Mouse (Mus musculus): ENCODE measurements around the gene Scrn2.

Scrn2 gene

DNA sequence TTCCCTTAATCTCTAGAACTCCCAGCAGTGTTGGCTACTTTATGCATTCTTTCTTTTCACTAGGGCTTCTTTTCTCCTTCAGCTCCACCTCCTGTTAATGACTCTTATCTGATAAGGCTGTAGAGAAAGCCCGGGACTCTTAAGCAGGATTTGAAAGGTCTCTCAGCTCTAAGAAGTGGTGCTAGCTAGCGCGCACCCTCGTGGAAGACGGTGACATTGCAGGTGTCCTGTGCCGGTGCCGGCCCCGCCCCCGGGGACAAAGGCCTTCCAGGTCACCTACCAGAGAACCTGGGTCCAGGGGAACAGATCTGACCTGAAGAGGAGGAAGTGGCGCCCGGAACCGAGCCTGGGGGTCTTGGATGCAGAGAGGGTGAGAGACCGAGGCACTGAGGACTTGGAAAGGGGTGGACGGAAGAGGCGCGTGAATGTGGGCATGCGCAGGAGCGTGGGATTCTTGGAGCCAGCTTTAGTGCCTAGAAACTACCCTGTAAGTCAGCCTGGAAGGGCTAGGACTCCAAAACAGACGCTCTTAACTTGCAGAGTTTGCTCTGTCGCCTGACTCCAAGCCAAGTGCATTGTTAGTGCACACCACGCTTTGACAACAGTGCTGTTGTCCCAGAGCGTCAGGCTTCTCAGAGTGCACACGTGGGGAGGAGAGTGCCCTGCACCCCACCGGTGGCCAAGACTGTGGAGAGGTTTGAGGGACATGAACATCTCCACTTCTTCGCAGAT, at the start of gene Scrn2:
TSS of gene Scrn2 (plus strand) at position 253 of the 732 bp plus-strand sequence.
- DNase-seq (ENCODE audit: low spot score) = peak; percentile 92

DNA sequence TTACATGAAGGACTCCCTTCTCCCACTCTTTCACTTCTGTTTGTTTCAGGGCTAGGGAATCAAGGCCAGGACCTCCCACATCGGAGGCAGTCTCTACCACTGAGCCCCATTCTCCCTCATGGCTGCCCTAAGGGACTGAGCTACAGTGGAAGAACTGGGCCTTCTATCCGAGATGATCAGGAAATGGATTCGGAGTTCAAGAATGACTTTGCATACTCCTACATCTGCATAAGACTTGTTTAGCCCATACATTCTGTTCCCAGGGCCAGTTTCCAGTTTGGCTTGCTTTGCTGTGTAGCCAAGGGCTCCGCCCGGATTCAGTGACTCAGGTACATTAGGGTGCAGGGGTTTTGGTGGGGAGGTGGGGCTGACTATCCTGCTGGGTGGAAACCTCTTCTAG, 49.7 kb upstream of the Scrn2 start:
- DNase-seq (ENCODE audit: low spot score) = no peak

DNA sequence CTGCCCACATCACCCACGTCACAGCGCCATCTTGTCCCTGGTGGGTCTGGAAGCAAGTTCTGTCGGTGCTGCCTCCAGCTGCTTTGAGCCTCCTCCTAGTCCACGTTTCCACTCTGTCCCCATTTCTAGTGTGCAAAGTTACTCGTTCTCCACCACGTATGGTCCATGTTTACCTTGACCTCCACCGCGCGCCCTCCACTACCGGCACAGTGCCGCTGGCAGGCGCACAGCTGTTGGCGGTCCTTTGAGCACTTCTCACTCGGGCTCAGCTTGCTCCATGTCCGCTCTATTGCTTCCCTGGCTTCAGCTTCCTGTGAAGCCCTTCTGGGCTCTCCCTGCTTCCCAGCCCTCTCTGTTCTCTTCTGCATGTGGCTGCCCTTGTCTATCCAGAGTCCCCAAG, 48.3 kb upstream of the Scrn2 start:
- no peak for DNase-seq (ENCODE audit: low spot score)

GRCm38 (mm10) chr11:96982355-96982754, 47.4 kb upstream of the Scrn2 start:
- DNase-seq (ENCODE audit: low spot score) = peak; percentile 68

DNA sequence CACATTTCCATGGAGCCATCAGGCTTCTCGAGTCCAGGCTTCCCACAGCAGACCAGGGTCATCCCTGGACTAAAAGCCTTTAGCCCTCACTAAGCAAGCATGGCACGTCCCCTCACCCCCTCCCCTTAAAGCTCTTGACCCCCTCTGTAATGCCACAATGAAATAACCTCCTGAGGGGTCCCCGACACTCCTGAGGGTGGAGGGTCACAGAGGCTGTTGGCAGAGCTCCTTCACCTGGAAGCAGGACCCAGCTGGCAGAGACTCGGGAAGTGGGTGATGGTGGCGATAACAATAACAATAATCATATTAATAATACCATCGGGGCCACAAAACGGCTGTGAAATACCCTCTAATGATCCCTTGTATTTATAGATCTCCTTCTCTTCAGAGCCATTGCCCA, 46.9 kb upstream of the Scrn2 start, which contains the start of gene Sp2:
TSS of gene Sp2 (minus strand) at position 101 of the 400 bp plus-strand sequence.
- no peak for DNase-seq (ENCODE audit: low spot score)

- DNase-seq (ENCODE audit: low spot score) = no peak
Observed at GRCm38 (mm10) chr11:96984903-96985302, 44.8 kb upstream of the Scrn2 start.

- DNase-seq (ENCODE audit: low spot score) = no peak
Observed at GRCm38 (mm10) chr11:96986463-96986862, 43.3 kb upstream of the Scrn2 start.

- no peak for DNase-seq (ENCODE audit: low spot score)
Observed at GRCm38 (mm10) chr11:96987873-96988655, 41.7 kb upstream of the Scrn2 start.

GRCm38 (mm10) chr11:96991501-96991900, 38.2 kb upstream of the Scrn2 start:
- no peak for DNase-seq (ENCODE audit: low spot score)

DNA sequence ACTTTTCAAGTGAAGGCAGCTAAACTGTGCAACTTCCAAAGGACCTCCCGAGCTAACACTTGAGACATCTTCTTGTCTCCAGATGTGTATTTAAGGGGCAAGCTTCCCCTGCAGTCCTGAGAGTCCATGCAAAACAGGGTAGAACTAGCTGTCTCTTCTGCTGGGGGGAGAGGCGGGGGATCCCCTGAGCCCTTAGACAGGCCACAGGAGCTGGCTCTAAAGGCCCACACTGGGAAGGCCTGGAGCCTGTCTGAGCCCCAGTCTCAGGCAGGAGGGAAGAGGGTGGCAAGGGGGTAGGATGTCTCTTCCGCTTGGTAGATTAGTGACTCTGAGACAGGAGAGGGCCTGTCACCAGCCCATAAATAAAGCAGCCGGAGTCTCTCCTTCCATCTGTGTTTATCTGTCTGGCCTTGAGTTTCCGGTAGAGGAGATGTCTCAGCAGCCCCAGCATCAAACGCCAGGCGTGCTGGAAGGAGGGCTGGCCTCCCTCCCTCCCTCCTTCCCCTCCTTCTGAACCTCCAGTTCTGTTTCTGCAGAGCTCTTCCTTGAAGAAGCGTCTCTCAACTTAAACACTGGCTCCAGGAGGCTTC, 36.9 kb upstream of the Scrn2 start:
- DNase-seq (ENCODE audit: low spot score) = peak; percentile 69

DNA sequence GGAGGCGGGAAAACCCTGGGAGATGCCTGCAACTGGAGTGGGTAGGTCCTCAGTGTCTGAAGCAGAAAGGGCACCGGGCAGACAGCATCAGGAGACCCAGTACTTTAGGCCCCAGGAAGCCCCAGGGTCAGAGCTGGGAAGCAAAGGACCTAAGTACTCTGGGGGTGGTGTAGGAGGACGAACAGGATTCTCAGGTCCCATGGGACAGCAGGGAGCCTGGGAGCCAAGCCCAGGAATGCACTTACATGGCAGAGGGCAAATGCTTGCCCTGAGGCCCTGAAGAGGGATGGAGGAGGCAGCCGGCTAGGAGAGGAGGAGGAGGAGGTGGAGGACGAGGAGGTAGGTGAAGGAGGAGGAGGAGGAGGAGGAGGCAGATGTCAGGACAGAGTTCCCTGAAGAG, 34.7 kb upstream of the Scrn2 start:
- DNase-seq (ENCODE audit: low spot score) = no peak

DNA sequence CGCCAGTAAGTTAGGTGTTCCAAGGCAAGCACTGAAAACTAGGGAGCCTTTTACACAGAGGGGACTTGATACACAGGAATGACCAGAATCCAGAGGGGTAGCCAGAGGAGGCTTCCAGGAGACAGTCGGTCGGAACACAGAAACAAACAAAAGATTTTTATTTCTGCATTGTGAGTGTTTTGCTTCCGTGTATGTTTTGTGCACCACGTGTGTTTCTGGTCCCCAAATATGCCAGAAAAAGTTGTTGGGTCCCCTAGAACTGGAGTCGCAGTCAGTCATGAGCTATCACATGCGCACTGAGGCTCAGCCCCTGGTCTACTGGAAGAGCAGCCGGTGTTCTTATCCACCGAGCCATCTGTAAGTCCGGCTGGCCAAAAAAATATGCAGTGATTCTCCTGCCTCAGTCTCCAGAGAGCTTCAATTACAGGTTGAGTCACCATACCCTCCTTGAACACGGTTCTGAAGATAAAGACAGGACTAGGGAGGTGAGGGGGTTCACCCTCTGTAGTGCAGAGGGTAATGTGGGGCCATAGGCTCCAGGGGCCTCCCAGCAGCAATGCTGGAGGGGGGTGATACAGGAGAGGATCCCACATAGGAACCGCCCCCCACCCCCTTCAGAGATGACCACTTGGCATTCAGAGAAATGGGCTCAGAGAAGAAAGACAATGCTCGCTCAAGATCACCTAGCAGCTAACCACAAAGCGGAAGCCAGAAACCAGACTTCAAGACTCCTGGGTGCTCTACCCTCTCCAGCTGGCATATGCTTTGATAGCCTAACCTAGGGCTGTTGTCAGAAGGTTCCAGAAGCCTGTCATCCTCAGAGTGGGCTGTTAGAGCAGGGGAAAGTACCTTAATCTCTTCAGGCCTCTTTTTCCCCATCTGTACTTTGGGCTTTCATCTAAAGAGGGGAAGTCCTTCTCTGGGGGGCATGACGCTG, 33.6 kb upstream of the Scrn2 start:
- DNase-seq (ENCODE audit: low spot score) = no peak

DNA sequence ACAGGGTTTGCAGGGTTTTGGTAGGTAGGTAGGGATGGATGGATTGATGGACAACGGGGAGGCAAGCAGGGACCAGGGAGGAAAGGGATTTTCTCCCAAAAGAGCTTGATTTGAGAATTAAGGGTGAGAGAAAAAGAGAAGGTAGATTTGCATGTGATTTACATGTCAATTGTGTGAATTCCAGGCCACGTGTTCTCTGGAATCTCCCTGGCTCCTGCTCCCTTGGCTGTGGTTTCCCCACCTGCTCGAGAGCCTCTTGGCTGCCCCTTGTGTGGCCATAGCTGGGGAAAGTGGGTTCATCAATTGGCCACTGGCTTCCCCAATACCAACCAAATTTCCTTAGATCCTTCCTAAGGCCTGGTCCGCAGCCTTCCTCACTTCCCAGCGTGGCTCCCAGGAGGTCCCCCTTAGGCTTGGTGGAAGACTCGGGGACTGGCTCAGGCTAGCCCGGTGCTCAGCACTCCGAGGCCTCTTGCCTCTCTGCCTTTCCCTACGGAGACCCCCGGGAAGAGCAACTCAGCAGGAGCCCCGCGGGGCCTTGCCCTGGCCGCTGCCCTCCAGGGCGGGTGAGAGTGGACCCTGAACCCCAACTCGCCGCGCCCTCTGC, 32.9 kb upstream of the Scrn2 start:
- no peak for DNase-seq (ENCODE audit: low spot score)

GRCm38 (mm10) chr11:96997380-96997956, 32.3 kb upstream of the Scrn2 start:
- DNase-seq (ENCODE audit: low spot score) = no peak

DNA sequence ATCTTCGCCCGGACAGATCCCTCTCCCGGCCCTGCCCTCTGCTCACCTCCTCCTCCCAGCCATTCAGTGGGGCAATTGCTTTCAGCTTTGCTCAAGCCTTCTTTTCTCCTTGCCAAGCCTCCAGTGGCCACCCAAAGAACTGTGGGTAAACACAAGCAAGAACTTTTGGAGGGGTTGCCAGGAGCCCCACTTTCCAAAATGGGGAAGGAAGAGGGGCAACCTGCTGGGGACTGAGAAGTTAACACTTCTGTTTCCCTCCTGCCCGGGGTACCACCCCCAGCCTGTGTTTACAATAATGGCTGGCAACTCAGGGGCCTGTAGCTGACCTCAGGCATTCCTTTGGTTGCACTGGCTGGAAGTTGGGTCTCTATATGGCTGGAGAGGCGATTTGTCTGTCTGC, 26.6 kb upstream of the Scrn2 start:
- no peak for DNase-seq (ENCODE audit: low spot score)

- no peak for DNase-seq (ENCODE audit: low spot score)
Observed at GRCm38 (mm10) chr11:97007093-97007794, 22.5 kb upstream of the Scrn2 start.

- no peak for DNase-seq (ENCODE audit: low spot score)
Observed at GRCm38 (mm10) chr11:97009198-97009790, 20.4 kb upstream of the Scrn2 start.

- DNase-seq (ENCODE audit: low spot score) = no peak
Observed at GRCm38 (mm10) chr11:97013121-97013670, 16.5 kb upstream of the Scrn2 start, which contains the start of gene Sp6. Gene Sp6 (plus strand): TSS chr11:97013394.
